Mouse (Mus musculus) R1 (cell line): Measurements from ENCODE around the gene Herc4.

Experiments
- DNase-seq: peaks from one replicate; pipeline ENCODE4 v3.0.0-alpha.2; 2018; ENCODE audit warnings: low read depth, low spot score

The Herc4 gene

DNA sequence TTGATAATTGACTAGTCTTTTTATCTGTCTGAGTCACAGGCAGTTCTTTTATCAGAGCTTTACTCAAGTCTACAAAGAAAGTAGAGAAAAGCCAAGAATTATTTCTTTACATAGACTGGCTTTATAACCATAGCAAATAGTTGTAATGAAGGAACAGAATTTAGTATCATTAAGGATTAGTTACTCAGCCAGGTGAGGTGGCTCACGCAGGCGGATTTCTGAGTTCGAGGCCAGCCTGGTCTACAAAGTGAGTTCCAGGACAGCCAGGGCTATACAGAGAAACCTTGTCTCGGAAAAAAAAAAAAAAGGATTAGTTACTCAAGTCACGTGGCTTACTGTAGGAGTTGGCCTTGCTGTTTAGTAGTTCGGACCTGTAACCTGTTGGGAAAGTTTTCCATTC, 4.8 kb downstream of the Herc4 start:
- no peak for DNase-seq

DNA sequence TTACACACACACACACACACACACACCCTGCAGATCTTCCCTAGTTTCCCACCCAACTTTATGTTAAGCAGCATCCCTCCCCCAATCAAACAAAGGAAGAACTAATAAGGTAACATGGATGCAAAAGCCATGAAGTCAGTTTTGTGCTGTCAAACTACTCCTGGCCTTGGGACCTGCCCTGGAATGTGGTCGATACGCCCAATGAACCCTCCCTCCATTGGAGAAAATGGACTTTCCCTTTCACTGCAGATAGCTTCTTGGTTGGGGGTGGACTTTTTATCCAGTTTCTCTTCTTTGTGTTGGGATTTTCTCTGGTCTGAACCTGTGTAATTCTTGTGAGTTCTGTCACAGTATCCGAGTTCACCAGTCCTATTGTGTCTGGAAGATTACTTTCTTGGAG, 15.1 kb downstream of the Herc4 start:
- peak; percentile 82 for DNase-seq

DNA sequence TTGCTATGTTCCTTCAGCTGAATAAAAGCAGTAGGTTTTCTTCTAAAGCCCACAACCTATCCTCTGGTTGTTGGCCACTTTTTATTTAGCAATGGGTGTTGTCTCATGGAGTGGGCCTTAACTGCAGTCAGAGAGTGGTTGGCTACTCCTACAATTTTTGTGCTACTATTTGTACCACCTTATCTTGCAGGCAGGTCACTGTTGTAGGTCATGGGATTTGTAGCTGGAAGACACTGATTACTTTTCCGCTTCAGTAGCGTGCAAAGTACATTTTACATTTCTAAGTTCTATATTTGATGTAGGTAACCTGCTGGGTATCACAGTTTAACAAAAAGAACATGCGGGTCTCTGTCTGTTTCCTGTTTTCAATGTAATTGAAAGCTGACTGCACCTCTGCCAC, 15.7 kb downstream of the Herc4 start:
- no peak for DNase-seq

DNA sequence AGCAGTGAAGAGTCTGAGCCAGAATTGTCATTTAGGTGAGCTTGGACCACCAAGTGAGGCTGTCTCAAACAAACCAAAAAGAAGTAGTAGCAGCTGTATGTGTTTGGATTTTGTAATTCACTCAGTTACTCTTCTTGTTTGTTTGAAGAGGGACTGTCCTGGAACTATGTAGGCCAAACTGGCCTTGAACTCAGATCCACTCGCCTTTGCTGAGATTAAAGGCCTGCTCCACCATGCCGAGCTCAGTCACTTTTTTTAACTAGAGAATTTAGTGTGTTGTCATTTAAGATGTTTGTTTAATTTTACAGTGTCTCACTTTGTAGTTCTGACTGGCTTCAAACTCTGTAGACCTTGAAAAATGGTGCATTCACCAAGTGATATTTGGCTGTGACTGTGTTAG, 24.3 kb downstream of the Herc4 start:
- DNase-seq = no peak

DNA sequence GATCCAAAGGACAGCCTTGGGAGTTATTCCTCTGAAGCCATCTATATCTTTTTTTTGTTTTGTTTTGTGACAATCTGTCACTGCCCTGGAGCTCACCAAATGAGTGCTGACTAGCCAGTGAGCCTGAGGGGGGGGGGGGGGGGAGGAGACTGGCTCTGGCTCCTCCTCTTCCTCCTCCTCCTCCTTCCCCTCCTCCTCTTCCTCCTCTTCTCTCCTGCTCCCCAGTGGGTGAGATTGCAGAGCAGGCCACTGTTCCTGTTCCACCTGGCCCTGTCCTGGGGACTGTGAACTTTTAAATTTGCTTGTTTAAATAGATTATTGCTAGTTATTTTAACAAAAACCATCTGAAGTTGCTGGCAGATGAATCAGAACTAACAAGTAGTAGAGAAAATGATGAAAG, 28.8 kb downstream of the Herc4 start:
- DNase-seq = peak; percentile 38

DNA sequence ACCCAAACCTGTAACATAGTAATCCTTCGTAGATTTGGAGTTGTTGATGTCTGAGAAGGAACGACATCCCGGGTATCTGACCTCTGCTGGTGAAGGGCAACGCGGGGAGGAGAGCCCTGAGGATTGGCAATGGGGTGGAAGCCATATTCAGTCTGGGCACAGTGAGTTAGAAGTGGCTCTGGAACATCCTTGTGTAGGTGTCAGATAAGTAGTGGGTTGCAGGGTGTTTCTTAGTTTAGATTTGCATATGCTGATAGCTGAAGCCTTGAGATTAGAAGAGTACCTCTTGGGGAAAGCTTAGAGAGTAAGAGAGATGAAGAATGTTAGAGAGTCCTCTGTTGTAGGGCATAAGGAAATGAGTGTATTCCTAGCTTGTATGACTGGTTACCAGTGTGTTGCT, 29.3 kb downstream of the Herc4 start:
- peak; percentile 24 for DNase-seq

DNA sequence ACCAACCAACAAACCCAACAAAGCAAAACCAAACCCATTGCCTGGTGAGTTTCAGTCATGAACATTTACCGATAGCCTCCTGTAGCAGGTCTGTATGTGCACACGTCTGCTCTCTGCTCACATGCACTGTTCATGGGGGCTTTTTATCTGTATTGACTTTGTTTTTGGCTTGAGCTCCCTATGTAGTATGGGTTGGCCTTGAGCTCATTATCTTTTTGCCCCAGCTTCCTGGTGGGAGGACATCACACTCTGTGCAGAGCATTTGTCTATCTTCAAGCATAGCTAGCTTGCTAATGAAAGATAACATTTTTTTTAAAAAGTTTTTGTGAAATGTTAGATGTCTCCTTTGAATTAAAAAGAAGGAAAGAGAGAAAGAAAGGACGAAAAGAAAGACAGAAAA, 33.4 kb downstream of the Herc4 start:
- no peak for DNase-seq

DNA sequence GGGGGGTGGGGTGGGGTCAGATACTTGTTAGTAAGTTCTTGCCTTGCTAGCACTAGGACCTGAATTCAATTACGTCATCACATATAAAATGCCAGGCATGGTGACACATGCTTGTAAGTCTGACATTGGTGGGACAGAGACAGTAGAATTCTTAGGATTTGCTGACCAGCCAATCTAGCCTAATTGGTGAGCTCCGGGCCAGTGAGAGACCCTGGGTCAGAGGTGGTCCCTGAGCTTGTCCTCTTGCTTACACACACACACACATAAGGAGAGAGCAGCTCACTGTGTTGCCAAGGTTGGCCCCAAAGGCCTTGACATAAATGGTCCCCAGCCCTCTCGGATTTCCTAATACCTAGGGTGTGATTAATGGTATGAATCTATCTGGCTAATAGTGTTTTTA, 36.2 kb downstream of the Herc4 start:
- DNase-seq = no peak

DNA sequence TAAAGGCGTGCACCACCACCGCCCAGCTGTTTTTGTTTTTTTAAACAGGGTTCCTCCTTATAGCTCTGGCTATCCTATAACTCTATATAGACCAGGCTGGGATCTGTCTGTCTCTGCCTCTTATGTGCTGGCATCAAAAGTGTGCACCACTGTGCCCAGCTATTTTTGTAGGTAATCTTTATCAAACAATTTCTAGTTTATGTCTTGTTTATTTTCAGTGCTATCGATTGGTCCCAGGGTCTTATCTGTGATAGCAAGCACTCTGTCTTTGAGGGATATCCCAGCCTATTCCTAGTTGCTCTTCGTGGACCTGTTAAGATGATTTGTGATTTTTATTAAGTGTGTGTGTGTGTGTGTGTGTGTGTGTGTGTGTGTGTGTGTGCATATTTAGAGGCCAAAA, 38.8 kb downstream of the Herc4 start:
- DNase-seq = no peak

DNA sequence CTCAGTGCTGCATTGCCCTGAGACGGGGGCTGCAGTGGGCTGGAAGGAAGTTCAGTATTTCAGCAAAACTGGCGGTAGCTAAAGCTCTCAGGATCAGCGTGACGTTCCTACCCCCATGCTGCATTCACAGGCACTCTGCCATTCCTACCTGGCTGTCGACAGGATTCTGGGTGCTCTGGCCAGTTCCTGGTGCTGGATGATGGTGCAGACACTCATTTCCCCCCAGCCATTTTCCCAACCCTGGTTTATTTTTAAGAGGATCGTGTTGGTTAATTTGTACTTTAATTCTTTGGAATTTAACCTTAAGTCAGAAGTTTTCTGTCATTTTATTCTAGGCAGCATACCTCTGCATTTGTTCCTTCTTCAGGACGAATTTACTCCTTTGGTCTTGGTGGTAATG, 39.2 kb downstream of the Herc4 start:
- DNase-seq = no peak

DNA sequence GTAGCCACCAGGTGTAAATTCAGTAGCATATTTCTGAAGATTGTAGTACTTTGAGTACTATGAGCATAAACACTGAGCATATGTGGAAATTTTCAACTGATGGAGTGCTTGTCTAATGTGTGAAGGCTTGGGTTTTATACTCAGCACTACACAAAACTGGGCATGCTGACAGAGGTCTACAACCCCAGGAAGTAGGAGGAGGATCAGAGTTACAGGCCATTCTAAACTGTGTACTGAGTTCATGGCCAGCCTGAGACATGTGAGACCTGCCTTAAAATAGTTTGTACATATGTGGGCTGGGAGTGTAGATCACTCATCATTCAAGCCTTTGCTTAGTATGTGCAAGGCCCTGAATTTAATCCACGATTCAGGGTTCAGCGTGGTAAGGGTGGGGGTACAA, 58.7 kb downstream of the Herc4 start:
- no peak for DNase-seq

DNA sequence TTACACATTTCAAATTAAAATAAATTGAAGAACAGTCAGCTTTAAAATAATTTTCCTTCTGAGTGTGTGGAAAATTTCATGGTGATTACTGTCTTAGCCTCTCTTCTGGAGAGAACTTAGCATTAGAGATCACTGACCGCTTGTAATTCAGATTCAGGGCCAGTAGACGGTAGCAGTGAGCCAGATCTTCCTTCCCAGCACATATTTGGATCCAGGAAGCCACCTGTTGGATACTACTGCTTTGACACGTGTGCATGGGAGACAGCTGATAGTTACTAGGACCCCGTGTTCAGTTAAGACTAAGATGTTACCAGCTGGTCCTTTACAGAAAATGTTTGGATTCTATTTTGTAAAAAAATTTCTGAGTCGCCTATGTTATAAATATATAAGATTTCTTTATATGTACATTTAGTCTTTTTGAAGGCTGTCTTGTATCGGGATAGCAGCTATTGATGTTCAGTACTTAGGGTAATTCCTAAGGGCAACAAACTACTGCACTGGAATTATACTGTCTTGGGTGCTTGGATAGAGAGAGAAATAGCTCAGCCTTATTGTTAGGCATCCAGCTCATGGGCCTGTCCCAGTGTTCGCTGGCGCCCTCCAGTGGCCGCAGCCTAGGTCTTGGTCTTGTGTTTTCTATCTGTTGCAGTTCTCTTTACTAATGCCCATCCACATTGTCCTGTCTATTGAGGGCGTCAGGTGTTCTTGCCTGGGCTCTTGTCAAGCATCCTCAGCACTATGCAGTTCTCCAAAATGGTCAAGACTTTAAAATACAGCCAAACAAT, 65.2 kb downstream of the Herc4 start:
- DNase-seq = peak; percentile 91

DNA sequence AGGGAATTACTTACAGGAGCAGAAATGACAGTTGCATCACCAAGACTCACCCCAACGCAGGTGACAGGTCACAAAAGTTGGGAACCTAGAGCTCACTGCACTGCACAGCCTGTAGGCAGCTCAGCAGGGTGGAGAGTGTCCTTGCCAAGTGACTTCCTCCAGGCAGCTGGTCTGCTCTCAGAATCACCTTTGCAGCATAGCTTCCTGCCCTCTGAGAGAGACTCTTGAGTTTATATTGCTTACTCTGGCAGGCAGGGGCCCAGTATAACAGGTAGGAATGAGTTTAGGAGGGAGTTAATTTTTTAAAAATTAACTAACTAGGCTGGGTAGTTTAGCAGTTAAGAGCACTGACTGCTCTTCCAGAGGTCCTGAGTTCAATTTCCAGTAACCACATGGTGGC, 70.1 kb downstream of the Herc4 start:
- DNase-seq = no peak

DNA sequence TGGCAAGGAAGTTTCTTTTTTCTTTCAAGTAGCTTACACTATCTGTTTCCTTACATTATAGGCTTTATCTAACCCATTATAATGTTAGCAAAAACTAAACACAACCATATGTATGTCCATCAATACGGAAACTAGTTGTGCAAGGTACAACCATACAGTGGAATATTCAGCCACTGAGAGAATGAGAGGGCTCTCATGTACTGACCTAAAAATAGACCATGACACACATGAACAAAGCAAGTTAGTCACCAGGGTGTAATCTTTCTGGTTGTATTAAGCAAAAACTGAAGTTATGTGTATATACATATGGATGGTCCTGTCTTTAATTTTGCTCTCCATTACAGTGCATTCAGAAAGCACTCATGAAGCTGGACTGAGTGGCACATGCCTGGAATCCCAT, 83.5 kb downstream of the Herc4 start:
- DNase-seq = no peak

DNA sequence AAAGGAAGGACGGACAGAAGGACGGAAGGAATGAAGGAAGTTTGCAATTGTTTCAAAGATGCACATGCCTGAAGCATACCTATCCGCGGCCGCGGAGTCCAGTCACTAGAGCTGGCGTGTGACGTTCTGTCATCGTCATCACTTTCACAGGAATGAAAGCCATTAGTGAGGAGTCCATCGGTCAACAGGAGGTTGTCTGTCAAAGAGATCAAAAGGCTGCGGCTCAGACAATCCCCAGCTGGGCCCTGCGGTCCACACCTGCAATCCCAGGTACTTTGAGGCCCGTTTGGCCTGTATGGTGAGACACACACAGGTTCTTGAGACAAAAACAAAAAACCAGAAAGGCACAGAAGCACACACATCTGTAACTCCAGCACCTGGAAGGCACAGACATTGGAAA, 93.3 kb downstream of the Herc4 start:
- DNase-seq = no peak

DNA sequence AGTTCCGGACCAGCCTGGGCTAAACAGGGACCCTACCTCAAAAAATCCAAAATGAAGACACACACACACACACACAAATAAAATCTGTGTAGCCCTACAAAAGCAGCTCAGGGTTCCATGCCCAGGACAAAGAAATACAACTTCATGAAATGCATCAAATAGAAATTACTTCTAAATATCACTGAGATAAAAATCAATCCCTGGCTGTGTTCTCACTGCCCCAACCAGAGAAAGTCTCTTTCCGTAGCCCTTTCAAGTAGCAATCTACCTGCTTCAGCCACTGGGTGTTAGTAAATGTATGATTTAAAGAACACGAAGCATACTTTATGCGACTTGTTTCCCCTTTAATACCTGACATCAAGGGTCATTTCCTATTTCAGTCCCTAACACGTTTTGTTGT, 93.7 kb downstream of the Herc4 start:
- DNase-seq = no peak

DNA sequence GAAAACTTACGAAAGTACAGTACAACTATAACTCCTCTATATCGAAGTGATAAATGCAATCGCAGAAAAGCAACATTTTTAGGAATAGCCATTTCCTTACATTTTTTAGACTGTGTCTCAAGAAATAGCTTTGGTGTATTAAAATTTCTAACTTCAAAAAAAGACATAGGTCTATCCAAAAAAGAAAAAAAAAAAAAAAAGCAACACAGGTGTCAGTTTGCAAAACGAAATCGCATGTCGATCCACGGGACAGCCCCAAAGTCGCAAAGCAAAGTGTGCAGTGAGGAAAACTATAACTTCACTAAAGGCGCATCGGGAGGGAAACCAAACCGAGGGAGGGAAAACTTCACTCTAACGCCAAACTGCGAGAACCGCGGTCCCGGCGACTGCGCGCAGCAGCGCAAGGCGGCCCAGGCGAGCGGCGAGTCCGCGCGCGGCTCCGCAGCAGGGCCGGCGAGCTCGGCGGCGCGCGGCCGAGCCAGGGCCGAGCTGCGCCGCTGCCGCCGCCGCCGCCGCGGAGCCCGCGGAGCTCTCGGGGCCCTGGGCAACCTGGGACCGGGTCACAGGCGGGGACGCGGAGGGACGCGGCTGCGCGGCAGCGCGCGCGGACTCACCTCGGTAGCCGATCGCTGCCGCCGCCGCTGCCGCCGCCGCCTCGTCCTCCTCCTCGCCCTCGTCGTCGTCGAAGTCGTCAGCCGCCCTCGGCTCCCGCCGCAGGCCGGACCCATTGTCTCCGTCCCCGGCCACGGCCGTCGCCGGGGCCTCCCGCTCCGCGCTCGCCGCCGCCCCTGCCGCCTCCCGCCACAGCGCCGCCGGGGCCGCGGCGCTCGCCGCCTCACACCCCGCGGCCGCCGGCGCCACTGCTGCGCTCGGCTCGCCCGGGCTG, 94.6 kb downstream of the Herc4 start:
- DNase-seq = peak; percentile 39

DNA sequence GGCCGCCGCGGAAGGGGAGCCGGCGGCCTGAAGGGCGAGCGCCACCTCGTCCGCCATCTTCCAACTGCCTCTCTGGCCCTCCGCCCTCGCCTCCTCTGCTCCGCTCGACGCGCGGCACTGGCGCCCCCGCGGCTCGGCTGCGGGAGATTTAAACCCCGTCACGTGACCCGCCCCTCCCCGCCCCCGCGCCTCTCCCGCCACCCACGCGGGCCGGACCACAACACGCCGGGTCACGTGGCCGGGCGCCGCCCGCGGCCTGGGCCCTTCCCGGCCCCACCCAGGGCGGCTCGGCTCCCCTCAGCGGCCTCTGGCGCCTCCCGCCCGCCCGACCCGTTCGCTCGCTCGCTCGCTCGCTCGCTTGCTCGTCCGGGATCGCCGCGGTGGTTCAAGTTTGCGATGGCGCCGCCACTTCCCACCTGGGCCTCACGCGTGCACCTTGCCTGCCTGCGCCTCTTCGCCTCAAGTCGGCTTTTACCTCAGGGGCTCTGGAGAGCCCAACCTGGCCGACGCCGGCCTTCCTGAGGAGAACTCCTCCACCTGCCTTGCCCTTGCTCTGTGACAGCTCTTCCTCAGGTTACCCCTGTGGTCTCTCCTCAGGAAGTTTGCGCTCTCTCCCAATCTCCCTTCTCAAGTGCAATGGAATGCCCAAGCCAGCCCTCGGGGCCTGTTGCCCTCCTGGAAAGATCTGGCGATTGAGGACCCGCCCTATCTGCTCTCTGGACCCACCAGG, 95.5 kb downstream of the Herc4 start:
- DNase-seq = peak; percentile 92

DNA sequence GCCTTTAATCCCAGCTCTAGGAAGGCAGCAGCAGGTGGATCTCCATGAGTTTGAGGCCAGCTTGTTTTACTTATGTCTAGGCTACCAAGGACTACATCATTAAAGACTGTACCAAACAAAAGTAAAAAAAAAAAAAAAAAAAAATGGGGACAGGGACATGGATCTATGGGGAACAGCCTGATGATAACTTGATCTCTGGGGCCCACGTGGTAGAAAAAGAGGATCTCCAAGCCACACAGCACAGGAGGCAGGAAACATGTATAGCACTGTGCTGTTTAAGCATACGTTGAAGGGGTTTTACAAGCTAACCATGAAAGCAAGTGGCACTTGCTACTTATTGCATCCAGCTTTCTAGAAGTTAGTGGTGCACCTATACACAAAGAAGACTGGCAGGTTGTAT, 97.7 kb downstream of the Herc4 start:
- no peak for DNase-seq

DNA sequence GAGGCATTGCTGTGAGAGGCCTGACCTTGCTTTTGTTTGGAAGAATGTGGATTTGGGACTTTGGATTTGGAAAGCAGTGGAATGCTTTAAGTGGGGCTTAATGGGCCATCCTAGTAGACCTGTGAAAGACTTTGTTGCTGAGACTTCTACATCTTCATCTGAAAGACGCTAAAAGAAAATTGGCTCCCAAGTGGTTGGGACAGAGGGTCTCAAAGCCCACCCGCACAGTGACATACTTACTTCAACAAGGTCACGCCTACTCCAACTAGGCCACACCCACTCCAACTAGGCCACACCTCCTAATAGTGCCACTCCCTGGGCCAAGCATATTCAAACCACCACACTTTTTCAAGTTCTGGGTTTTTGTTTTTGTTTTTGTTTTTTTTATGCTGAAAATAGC, 101.1 kb downstream of the Herc4 start:
- peak; percentile 60 for DNase-seq

DNA sequence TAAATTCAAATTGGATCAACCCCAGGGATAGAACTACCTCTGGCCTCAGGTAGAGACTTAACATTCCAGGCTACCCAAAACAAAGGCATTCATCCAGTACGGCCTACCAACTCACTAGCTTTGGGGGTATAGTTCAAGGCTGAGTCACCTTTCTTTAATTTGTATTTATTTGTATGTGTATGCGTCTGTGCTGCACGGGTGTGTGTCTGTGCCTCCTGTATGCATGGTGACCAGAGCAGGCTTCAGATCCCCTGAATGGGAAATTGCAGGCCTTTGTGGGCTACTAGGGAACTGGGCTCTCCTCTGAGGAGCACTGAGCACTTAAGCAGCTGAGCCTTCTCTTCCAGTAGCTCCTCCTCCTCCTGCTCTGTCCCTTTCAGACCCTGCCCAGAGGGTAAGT, 104.7 kb downstream of the Herc4 start:
- DNase-seq = peak; percentile 81

DNA sequence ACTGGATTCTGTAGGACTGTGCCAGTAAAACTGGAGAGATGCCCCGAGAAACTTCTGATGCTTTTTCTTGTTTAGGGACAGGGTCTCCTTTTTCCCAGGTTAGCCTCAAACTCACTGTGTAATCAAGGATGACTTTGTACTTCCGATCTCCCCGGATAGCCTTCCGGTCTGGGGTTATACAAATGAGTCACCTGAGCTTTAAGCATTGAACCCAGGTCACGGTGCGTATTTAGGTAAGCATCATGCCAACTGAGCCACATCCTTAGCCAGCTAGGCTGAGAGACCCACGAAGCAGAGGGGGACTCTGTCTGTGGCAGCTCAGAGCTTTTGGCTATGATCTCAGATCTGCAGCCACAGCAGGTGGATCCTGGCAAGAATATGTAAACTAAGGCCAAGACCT, 107.1 kb downstream of the Herc4 start:
- DNase-seq = peak; percentile 50
